Mouse (Mus musculus): ENCODE measurements at regions not wholly inside any gene's neighbourhood (a gene's known extent, or its start where the extent isn't known, plus 50 kb on each side); places are given as distances from the start of the nearest gene placed in this dataset.
A peak's percentile ranks its signal among the peaks of the same experiment; 100 is the strongest.

DNA sequence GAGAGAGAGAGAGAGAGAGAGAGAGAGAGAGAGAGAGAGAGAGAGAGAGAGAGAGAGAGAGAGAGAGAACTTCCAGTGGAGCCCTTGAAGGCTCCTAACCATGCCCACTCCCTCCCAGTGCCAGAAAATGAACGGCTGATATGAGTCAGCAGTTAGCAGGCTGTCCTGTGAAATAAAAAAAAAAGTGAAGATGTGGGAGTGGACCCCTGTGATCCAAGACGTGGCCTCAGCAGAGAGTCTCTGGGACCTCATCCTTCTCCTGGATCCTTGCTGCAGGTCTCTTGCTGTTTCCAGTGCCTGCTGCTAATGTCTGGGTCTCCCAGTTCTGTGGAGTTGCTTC lies 57.9 kb upstream of the Adra1b start:
- no peaks in the 10 kb centered on the region for H3K36me3 ChIP-seq (replicated peaks in 1 of 2; ENCODE audit: control insufficient read depth in 1 of 2, insufficient read depth in 1 of 2, low read length in 1 of 2)
- no peaks in the 10 kb centered on the region for H3K79me2 ChIP-seq (replicated peaks; ENCODE audit: control insufficient read depth, extremely low read depth, insufficient read depth, poor library complexity, severe bottlenecking)
- H3K4me2 ChIP-seq (ENCODE audit: insufficient read depth, low read depth, poor library complexity, severe bottlenecking): no peak overlapping the region
- no peak overlapping the region for H3K4me3 ChIP-seq (replicated peaks in 1 of 3; ENCODE audit: low read depth in 2 of 3, low read length in 2 of 3, poor library complexity in 1 of 3)
- DNase-seq (ENCODE audit: extremely low read depth): no peak
- dilution Hi-C loops (cut with MboI; ENCODE audit: extremely low pct_ligation_motif_present, extremely low pct_unique_long_range_greater_than_20kb, low sequenced_read_pairs) (no loop called here), in situ Hi-C loops (cut with MboI; ENCODE audit: low pct_ligation_motif_present, low pct_unique_long_range_greater_than_20kb, low sequenced_read_pairs) (no loop called here)
- no peaks in the 10 kb centered on the region for H3K27me3 ChIP-seq (replicated peaks)
- H3K9me3 ChIP-seq (replicated peaks; ENCODE audit: low read length): no peaks in the 10 kb centered on the region
- H3K4me1 ChIP-seq (ENCODE audit: control insufficient read depth in 1 of 2, insufficient read depth in 2 of 2): no peaks in the 10 kb centered on the region
- H3K27ac ChIP-seq (ENCODE audit: insufficient read depth, low read depth): no peak overlapping the region
- H3K9ac ChIP-seq (ENCODE audit: insufficient read depth, low read depth): no peak overlapping the region
- TF ChIP-seq NELFE (IDR thresholded peaks at IDR 0.05; ENCODE audit: low read depth, low read length) (no peak), JUND (conservative IDR thresholded peaks at IDR 0.05; ENCODE audit: low read depth, low read length) (no peak), IRF4 (IDR thresholded peaks at IDR 0.05; ENCODE audit: low read depth, low read length) (no peak), CTCF (conservative IDR thresholded peaks at IDR 0.05 in 1 of 2, IDR thresholded peaks at IDR 0.05 in 1 of 2; ENCODE audit: low read depth in 2 of 2, low read length in 2 of 2) (no peak), ELF1 (IDR thresholded peaks at IDR 0.05; ENCODE audit: low read depth, low read length) (no peak), KAT2A (IDR thresholded peaks at IDR 0.05; ENCODE audit: insufficient replicate concordance, low read length) (no peak), MAZ (IDR thresholded peaks at IDR 0.05; ENCODE audit: low read depth, low read length) (no peak), MAFK (IDR thresholded peaks at IDR 0.05; ENCODE audit: insufficient replicate concordance, low read length) (no peak), BHLHE40 (IDR thresholded peaks at IDR 0.05; ENCODE audit: low read depth, low read length) (no peak), CHD2 (IDR thresholded peaks at IDR 0.05; ENCODE audit: low read length) (no peak), JUN (IDR thresholded peaks at IDR 0.05; ENCODE audit: insufficient read depth, low read depth, low read length) (no peak), MYC (IDR thresholded peaks at IDR 0.05; ENCODE audit: low read depth, low read length) (no peak), POLR2AphosphoS2 (IDR thresholded peaks at IDR 0.05; ENCODE audit: low read depth, low read length) (no peak)

GRCm38 (mm10) chr11:43960348-43961105 lies 59.5 kb upstream of the Adra1b start:
- H3K79me2 ChIP-seq (replicated peaks; ENCODE audit: control insufficient read depth, extremely low read depth, insufficient read depth, poor library complexity, severe bottlenecking): no peaks in the 10 kb centered on the region
- H3K4me2 ChIP-seq (ENCODE audit: insufficient read depth, low read depth, poor library complexity, severe bottlenecking): no peak overlapping the region
- peak; percentile 9 for DNase-seq (ENCODE audit: extremely low read depth)
- H3K27ac ChIP-seq (ENCODE audit: insufficient read depth, low read depth): no peak overlapping the region
- dilution Hi-C loops (cut with MboI; ENCODE audit: extremely low pct_ligation_motif_present, extremely low pct_unique_long_range_greater_than_20kb, low sequenced_read_pairs) (no loop called here), in situ Hi-C loops (cut with MboI; ENCODE audit: low pct_ligation_motif_present, low pct_unique_long_range_greater_than_20kb, low sequenced_read_pairs) (no loop called here)
- H3K36me3 ChIP-seq (replicated peaks in 1 of 2; ENCODE audit: control insufficient read depth in 1 of 2, insufficient read depth in 1 of 2, low read length in 1 of 2): no peaks in the 10 kb centered on the region
- TF ChIP-seq RAD21 (IDR thresholded peaks at IDR 0.05; ENCODE audit: low read depth, low read length): peak; percentile 38
- no peak for TF ChIP-seq IRF4 (IDR thresholded peaks at IDR 0.05; ENCODE audit: low read depth, low read length)
- TF ChIP-seq CTCF (conservative IDR thresholded peaks at IDR 0.05 in 1 of 2, IDR thresholded peaks at IDR 0.05 in 1 of 2; ENCODE audit: low read depth in 2 of 2, low read length in 2 of 2): peak in 1 of 2 experiments; percentile 61; a peak in 3 of 4 replicates
- TF ChIP-seq ZNF384 (IDR thresholded peaks at IDR 0.05; ENCODE audit: low read depth, low read length): no peak
- no peak for TF ChIP-seq USF1 (IDR thresholded peaks at IDR 0.05; ENCODE audit: low read depth, low read length)
- TF ChIP-seq MYC (IDR thresholded peaks at IDR 0.05; ENCODE audit: low read depth, low read length): no peak
- TF ChIP-seq UBTF (IDR thresholded peaks at IDR 0.05; ENCODE audit: low read depth, low read length): no peak
- TF ChIP-seq SIN3A (IDR thresholded peaks at IDR 0.05; ENCODE audit: low read length): no peak
- no peak for TF ChIP-seq NRF1 (IDR thresholded peaks at IDR 0.05; ENCODE audit: low read depth, low read length)
- peak; percentile 34 for TF ChIP-seq SMC3 (IDR thresholded peaks at IDR 0.05; ENCODE audit: low read depth, low read length)
- no peak for TF ChIP-seq ZKSCAN1 (IDR thresholded peaks at IDR 0.05; ENCODE audit: borderline replicate concordance, low read depth, low read length)
- no peak for TF ChIP-seq USF2 (conservative IDR thresholded peaks at IDR 0.05; ENCODE audit: low read depth, low read length)
- no peaks in the 10 kb centered on the region for H3K9me3 ChIP-seq (replicated peaks; ENCODE audit: low read length)
- H3K9ac ChIP-seq (ENCODE audit: insufficient read depth, low read depth): no peak overlapping the region
- H3K27me3 ChIP-seq (replicated peaks): no peaks in the 10 kb centered on the region
- H3K4me3 ChIP-seq (replicated peaks in 1 of 3; ENCODE audit: low read depth in 2 of 3, low read length in 2 of 3, poor library complexity in 1 of 3): no peak overlapping the region
- no peaks in the 10 kb centered on the region for H3K4me1 ChIP-seq (ENCODE audit: control insufficient read depth in 1 of 2, insufficient read depth in 2 of 2)

Measured in CH12.LX (cell line).